Mouse (Mus musculus): ENCODE results near the gene Mpg.

Gene Mpg

GRCm38 (mm10) chr11:32228292-32228845 is 2.1 kb downstream of the Mpg start:
- DNase-seq (ENCODE audit: extremely low read depth, insufficient read length, low spot score) = no peak

GRCm38 (mm10) chr11:32230220-32230619 is 3.9 kb downstream of the Mpg start:
- no peak for DNase-seq (ENCODE audit: extremely low read depth, insufficient read length, low spot score)

- no peak for DNase-seq (ENCODE audit: extremely low read depth, insufficient read length, low spot score)
Observed at GRCm38 (mm10) chr11:32231125-32231524, 4.8 kb downstream of the Mpg start.

GRCm38 (mm10) chr11:32232848-32233247 is 6.5 kb downstream of the Mpg start:
- no peak for DNase-seq (ENCODE audit: extremely low read depth, insufficient read length, low spot score)

GRCm38 (mm10) chr11:32233895-32234294 is 7.6 kb downstream of the Mpg start:
- no peak for DNase-seq (ENCODE audit: extremely low read depth, insufficient read length, low spot score)

- DNase-seq (ENCODE audit: extremely low read depth, insufficient read length, low spot score) = no peak
Observed at GRCm38 (mm10) chr11:32234816-32235485, 8.6 kb downstream of the Mpg start.

GRCm38 (mm10) chr11:32235646-32236045 is 9.3 kb downstream of the Mpg start:
- DNase-seq (ENCODE audit: extremely low read depth, insufficient read length, low spot score) = no peak

GRCm38 (mm10) chr11:32236132-32236531 is 9.8 kb downstream of the Mpg start:
- no peak for DNase-seq (ENCODE audit: extremely low read depth, insufficient read length, low spot score)

GRCm38 (mm10) chr11:32236712-32237410 is 10.6 kb downstream of the Mpg start:
- no peak for DNase-seq (ENCODE audit: extremely low read depth, insufficient read length, low spot score)

- DNase-seq (ENCODE audit: extremely low read depth, insufficient read length, low spot score) = no peak
Observed at GRCm38 (mm10) chr11:32237411-32237795, 11.1 kb downstream of the Mpg start.

- DNase-seq (ENCODE audit: extremely low read depth, insufficient read length, low spot score) = no peak
Observed at GRCm38 (mm10) chr11:32238093-32238860, 12.0 kb downstream of the Mpg start.

GRCm38 (mm10) chr11:32241391-32241790 is 15.1 kb downstream of the Mpg start:
- DNase-seq (ENCODE audit: extremely low read depth, insufficient read length, low spot score) = no peak

GRCm38 (mm10) chr11:32242209-32242608 is 15.9 kb downstream of the Mpg start:
- DNase-seq (ENCODE audit: extremely low read depth, insufficient read length, low spot score) = no peak

GRCm38 (mm10) chr11:32243205-32243955 is 17.1 kb downstream of the Mpg start:
- DNase-seq (ENCODE audit: extremely low read depth, insufficient read length, low spot score) = no peak

- no peak for DNase-seq (ENCODE audit: extremely low read depth, insufficient read length, low spot score)
Observed at GRCm38 (mm10) chr11:32244064-32244463, 17.8 kb downstream of the Mpg start.

- no peak for DNase-seq (ENCODE audit: extremely low read depth, insufficient read length, low spot score)
Observed at GRCm38 (mm10) chr11:32244617-32245016, 18.3 kb downstream of the Mpg start.

GRCm38 (mm10) chr11:32245614-32246013 is 19.3 kb downstream of the Mpg start:
- no peak for DNase-seq (ENCODE audit: extremely low read depth, insufficient read length, low spot score)

GRCm38 (mm10) chr11:32247068-32247467 is 20.8 kb downstream of the Mpg start:
- DNase-seq (ENCODE audit: extremely low read depth, insufficient read length, low spot score) = no peak

GRCm38 (mm10) chr11:32248350-32248749 is 22.0 kb downstream of the Mpg start:
- DNase-seq (ENCODE audit: extremely low read depth, insufficient read length, low spot score) = no peak

GRCm38 (mm10) chr11:32250880-32251763 is 24.8 kb downstream of the Mpg start:
- DNase-seq (ENCODE audit: extremely low read depth, insufficient read length, low spot score) = no peak

All from 3134 (cell line).